Mouse (Mus musculus): ENCODE data around the gene Wdr89. TPM values are rescaled to one million over a fixed set of nuclear protein-coding genes. Genes with fewer than 3 reads are reported as not detected.

Gene Wdr89
- 1 to 10 TPM; 4.1 to 6.9 TPM for total RNA-seq (2023)

GRCm38 (mm10) chr12:75669258-75670106, at the start of gene Wdr89:
TSS of gene Wdr89 (minus strand) at chr12:75669537.

DNA sequence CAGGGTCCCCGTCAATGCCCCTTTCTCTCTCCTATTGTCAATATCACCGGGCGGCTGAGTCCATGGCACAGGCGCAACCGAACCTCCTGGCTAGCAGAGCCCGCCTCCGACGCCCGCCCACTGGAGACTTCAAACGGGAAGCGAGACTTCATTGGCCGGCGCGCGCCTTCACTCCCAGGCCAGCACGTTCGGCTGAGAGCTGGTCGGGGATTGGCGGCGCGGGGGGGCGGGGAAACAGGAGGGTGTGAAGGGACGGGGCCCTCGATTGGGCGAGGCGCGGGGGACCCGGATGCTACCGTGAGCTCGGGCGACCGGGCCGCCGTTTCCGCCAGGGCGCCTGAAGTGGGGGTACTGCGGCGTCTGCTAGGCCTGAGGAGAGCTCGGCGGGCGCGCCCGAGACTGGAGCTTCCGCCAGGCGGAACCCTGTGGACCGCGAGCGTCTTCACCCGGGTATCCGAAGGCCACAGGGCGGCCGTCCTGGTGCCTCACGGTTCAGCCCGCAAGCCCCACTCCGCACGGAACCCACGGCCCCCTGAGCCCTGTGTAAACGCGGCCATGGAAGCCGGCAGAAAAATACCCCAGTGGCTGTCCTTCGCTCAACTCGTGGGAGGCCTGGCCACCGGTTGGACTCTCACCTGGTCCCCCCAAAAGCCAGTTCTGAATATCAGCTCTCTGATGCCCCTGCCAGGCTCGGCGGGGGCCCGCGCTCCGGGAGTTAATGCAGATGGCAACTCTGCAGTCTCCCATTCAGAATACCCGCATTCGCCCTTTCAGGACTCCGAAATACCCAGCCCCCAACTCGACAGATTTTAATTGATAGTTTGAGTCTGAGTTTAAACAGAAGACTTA, 73.0 kb downstream of the Wdr89 start, which contains the start of gene Ppp2r5e:
Gene Ppp2r5e (minus strand): TSS at position 92 of the 849 bp plus-strand sequence.

Other genes starting within 250 kb of the Wdr89 start
- 10 to 100 TPM; 59.4 to 62.0 TPM for gene Ppp2r5e, start 73.3 kb downstream of the Wdr89 start, total RNA-seq (2023)
- gene Sgpp1, start 66.2 kb upstream of the Wdr89 start, total RNA-seq (2023): 10 to 100 TPM; 33.2 to 36.4 TPM
- 10 to 100 TPM; 27.9 to 28.1 TPM for gene Syne2, start 148.6 kb upstream of the Wdr89 start, total RNA-seq (2023)